Mouse (Mus musculus): ENCODE measurements around the gene Akr1c20.

Gene Akr1c20

GRCm38 (mm10) chr13:4523201-4523838, at the start of gene Akr1c20:
TSS of gene Akr1c20 (minus strand) at chr13:4523345.
- no peak for DNase-seq (ENCODE audit: low spot score in 2 of 2)

GRCm38 (mm10) chr13:4565996-4566395, 42.9 kb upstream of the Akr1c20 start:
- DNase-seq (ENCODE audit: low spot score in 2 of 2), result no peak

DNA sequence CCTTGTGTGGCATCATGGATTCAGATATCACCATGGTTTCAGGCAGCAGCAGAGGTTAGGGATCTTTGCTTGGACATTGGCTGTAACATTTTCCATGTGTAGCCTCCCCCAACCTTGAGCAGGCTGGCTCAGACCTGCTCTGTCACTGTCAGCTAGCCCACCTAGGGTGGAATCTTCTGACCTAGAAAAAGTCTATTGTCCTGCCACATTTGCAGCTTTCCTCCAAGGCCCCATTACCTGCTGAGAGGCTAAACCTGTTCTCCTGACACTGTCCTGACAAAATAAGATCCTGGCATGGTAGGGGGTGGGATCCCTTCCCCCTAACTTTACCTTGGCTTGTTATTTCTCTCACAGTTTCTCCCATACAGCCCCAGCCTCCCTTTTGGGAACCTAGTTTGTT, 37.4 kb upstream of the Akr1c20 start:
- no peak for DNase-seq (ENCODE audit: low spot score in 2 of 2)

DNA sequence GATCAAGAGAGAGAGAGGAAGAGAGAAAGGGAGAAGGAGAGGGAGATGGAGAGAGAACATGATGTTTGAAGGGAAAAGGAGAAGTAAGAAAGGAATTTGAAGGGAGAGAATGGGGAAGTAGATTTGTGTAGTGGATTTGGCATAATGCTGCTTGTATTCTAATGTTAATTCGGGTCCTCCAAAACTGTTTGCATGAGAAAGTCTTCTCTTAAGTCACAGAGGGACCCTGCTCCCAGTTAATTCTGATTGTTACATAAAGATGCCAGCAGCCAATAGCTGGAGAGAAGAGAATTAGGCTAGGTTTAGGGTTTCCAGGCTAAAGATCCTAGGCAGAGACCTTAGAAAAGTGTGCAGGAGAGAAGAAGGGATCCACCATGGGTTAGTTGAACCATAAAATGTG, 36.0 kb upstream of the Akr1c20 start:
- DNase-seq (ENCODE audit: low spot score in 2 of 2), result no peak

GRCm38 (mm10) chr13:4514811-4515210, 8.3 kb downstream of the Akr1c20 start:
- DNase-seq (ENCODE audit: low spot score in 2 of 2), result no peak

- no peak for DNase-seq (ENCODE audit: low spot score in 2 of 2)
Measured at GRCm38 (mm10) chr13:4467896-4468295, 55.2 kb downstream of the Akr1c20 start.

- DNase-seq (ENCODE audit: low spot score in 2 of 2), result no peak
Measured at GRCm38 (mm10) chr13:4465641-4466040, 57.5 kb downstream of the Akr1c20 start.

Measured in frontal cortex, postnatal 10 days (tissue).